Mouse (Mus musculus) ES-E14 (cell line): ENCODE results near the gene Ppm1l. TPM values are rescaled to one million over a fixed set of nuclear protein-coding genes. Genes with fewer than 3 reads are reported as not detected.

ENCODE experiments used
- DNase-seq: peaks from one replicate; pipeline ENCODE4 v3.0.0-alpha.2; 2013; ENCODE audit warnings: low read depth, low spot score
- H3K27ac ChIP-seq: 2 replicates; pipeline ENCODE4 v1.5.1; 2012; ENCODE audit warnings: low read depth, mild to moderate bottlenecking, low read length, moderate library complexity, mixed read lengths; ENCODE audit not compliant: poor library complexity, insufficient read depth, severe bottlenecking
- H3K36me3 ChIP-seq: 2 replicates; pipeline ENCODE4 v1.6.1; 2012; ENCODE audit warnings: mild to moderate bottlenecking, low read length, moderate library complexity, mixed read lengths; ENCODE audit not compliant: control insufficient read depth, poor library complexity, insufficient read depth, severe bottlenecking
- H3K4me1 ChIP-seq, 2 experiments: fragments of 150-350 bp in 1 of 2; sonication (generic) in 1 of 2; 2 replicates each; pipeline ENCODE4 v1.6.1; 2012; ENCODE audit warnings: low read length in 2 of 2, mild to moderate bottlenecking in 1 of 2, mixed read lengths in 1 of 2; ENCODE audit not compliant: control insufficient read depth in 2 of 2, insufficient read depth in 2 of 2, poor library complexity in 1 of 2
- H3K4me3 ChIP-seq, 2 experiments: fragments of 150-350 bp in 1 of 2; sonication (generic) in 1 of 2; 2 replicates each; pipeline ENCODE4 v1.5.1; 2012; ENCODE audit warnings: low read length in 2 of 2, low read depth in 1 of 2, mild to moderate bottlenecking in 1 of 2, mixed read lengths in 1 of 2; ENCODE audit not compliant: insufficient read depth in 1 of 2, poor library complexity in 1 of 2, severe bottlenecking in 1 of 2
- H3K9ac ChIP-seq: 2 replicates; pipeline ENCODE4 v1.6.1; 2012; ENCODE audit warnings: low read depth, mild to moderate bottlenecking, low read length, mixed read lengths; ENCODE audit not compliant: poor library complexity, insufficient read depth, severe bottlenecking
- H3K9me3 ChIP-seq: fragments of 150-350 bp; sonication (generic); 2 replicates; pipeline ENCODE4 v1.6.1; 2012; ENCODE audit warnings: low read depth, mild to moderate bottlenecking, low read length; ENCODE audit not compliant: control insufficient read depth, insufficient read depth
- CHD2 ChIP-seq: IDR thresholded peaks from 2 replicates; pipeline ENCODE4 v1.6.1; 2014; ENCODE audit warnings: mild to moderate bottlenecking, low read depth, low read length, inconsistent platforms
- HCFC1 ChIP-seq: IDR thresholded peaks from 2 replicates; pipeline ENCODE4 v1.6.1; 2012; ENCODE audit warnings: low read length, inconsistent platforms, borderline replicate concordance; ENCODE audit not compliant: insufficient read depth
- MAFK ChIP-seq: IDR thresholded peaks from 2 replicates; pipeline ENCODE4 v1.6.1; 2014; ENCODE audit warnings: mild to moderate bottlenecking, low read depth, low read length, inconsistent platforms; ENCODE audit not compliant: insufficient read depth
- ZC3H11A ChIP-seq: IDR thresholded peaks from 2 replicates; pipeline ENCODE4 v1.6.1; 2012; ENCODE audit warnings: low read depth, mild to moderate bottlenecking, inconsistent platforms, low read length, borderline replicate concordance
- ZNF384 ChIP-seq: IDR thresholded peaks from 2 replicates; pipeline ENCODE4 v1.6.1; 2012; ENCODE audit warnings: low read depth, low read length, inconsistent platforms
- in situ Hi-C, 2 experiments: fragments of 600-800 bp; cut with MboI; formaldehyde crosslinking; loops; one replicate each; pipeline ENCODE4 v1.15.1; 2025; ENCODE audit warnings: low sequenced_read_pairs in 2 of 2, inconsistent platforms in 1 of 2; ENCODE audit not compliant: unreplicated experiment in 2 of 2
- total RNA-seq: library from RNA; depleted of rRNA; stranded (reverse); fragments of 300-350 nt; gene quantifications from 2 replicates; pipeline ENCODE4 v1.2.3, GENCODE M21; 2012

Ppm1l gene
- total RNA-seq, 1 experiment = 5.6 TPM

DNA sequence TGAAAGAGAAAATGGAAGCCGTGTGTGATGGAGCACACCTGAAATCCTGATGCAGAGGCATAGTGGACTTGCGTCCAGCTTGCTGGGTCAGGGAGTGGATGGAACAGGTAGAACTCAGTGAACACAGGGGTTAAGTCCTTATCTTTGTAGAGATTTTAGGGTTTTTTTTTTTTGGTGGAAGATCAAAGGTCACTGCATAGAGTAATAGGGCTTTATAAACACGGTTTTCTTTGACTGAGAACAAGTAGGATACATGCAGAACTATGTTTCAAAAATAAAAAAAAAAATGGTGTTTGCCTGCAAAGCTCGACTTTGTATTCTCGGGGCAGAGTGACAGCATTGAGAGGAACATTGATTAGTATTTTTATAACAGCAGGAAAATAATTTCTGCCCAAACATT, 75.6 kb downstream of the Ppm1l start:
- Histone ChIP-seq H3K36me3 (no peaks in the 10 kb centered on the region), H3K27ac (no peak overlapping the region), H3K4me3 (no peak overlapping the region), H3K9ac (no peak overlapping the region), H3K9me3 (no peaks in the 10 kb centered on the region), H3K4me1 (peaks cover 0 to 3% of the 10 kb centered on the region in 2 experiments; a peak in 1 of 4 replicates)
- no peak for TF ChIP-seq ZC3H11A
- no peak for TF ChIP-seq MAFK
- no peak for TF ChIP-seq ZNF384
- TF ChIP-seq HCFC1 = no peak
- no peak for TF ChIP-seq CHD2
- no peak for DNase-seq
- in situ Hi-C loops = no loop called here

DNA sequence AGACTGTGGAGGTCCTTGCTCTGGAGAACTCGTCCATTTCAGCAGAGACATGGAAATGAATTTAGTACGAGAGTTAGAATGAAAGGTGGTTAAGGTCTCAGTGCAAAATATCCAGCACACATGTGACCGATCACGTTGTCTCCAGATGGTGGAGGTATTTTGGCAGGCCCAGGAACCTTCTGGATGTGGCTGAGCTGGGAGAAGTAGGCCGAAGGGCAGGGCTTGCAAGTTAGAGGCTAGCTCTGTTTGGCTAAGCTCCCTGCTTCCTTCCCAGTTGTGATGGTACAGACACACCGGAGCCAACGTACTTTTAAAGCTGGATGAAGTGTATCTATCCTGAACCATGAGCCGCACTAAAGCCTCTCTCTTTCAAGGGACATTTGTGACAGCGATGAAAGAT, 76.4 kb downstream of the Ppm1l start:
- Histone ChIP-seq H3K9ac (no peak overlapping the region), H3K36me3 (no peaks in the 10 kb centered on the region), H3K9me3 (no peaks in the 10 kb centered on the region), H3K27ac (no peak overlapping the region), H3K4me1 (peaks cover 0 to 3% of the 10 kb centered on the region in 2 experiments; a peak in 1 of 4 replicates), H3K4me3 (no peak overlapping the region)
- TF ChIP-seq CHD2 = no peak
- in situ Hi-C loops = no loop called here
- no peak for DNase-seq

DNA sequence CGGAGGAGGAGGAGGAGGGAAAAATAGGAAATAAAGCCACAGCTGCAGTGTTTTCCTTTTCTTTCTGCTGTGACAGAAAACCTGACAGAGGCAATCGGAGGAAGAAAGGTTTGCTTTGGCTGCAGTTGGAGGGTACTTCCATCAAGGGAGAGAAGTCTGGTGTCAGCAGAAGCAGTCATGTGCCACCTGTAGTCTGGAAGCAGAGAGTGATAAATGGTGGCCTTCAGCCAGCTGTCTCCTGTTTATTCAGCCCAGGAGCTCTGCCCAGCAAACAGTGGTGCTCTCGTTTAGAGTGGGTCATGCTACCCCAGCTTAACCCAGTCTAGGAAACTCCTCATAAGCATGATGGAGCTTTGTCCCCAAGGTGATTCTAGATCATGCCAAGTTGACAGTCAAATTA, 77.3 kb downstream of the Ppm1l start:
- Histone ChIP-seq H3K36me3 (no peaks in the 10 kb centered on the region), H3K9me3 (no peaks in the 10 kb centered on the region), H3K4me3 (no peak overlapping the region), H3K9ac (no peak overlapping the region), H3K27ac (no peak overlapping the region), H3K4me1 (peaks cover 0 to 3% of the 10 kb centered on the region in 2 experiments; a peak in 1 of 4 replicates)
- no peak for DNase-seq
- in situ Hi-C loops = no loop called here
- no peak for TF ChIP-seq ZNF384

DNA sequence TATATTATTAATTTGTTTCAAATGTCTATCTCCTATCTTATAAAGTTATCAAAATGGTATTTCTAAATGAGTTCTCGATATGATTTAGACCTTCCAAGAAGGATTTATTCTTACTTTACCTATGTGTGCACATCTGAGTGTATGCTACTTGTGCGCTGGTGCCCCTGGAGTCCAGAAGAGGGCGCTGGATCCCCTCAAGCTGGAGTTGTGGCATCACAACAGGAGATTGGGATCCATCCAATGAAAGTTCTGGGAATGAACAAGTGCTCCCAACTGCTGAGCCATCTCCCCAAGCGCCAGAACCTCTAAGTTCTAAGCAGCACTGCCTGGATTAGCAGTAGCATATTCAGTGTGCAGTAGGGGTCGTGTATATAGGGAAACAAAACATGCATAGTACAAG, 78.4 kb downstream of the Ppm1l start:
- no peak for TF ChIP-seq HCFC1
- no peak for TF ChIP-seq CHD2
- no peak for TF ChIP-seq MAFK
- no peak for TF ChIP-seq ZC3H11A
- no peak for TF ChIP-seq ZNF384
- Histone ChIP-seq H3K36me3 (no peaks in the 10 kb centered on the region), H3K9ac (no peak overlapping the region), H3K9me3 (no peaks in the 10 kb centered on the region), H3K27ac (no peak overlapping the region), H3K4me3 (no peak overlapping the region), H3K4me1 (peaks cover 0 to 3% of the 10 kb centered on the region in 2 experiments; a peak in 1 of 4 replicates)
- in situ Hi-C loops = no loop called here
- no peak for DNase-seq

DNA sequence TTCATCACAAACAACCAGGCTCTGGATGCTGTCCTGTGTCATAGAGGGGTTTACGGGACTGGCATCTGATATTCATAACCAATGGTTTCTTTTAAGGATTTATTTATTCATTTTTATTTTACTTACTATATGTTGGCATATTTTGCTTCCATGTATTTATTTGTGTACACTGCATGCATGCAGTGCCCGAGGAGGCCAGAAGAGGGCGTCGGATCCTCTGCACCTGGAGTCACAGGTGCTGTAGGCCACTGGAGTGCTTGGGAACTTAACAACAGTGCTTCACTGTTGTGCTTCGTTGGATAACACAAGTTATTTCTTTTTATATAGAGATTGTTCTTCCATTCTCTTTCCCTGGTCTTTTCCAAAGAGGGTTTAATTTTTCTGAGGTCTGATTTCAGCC, 81.1 kb downstream of the Ppm1l start:
- in situ Hi-C loops = no loop called here
- no peaks in the 10 kb centered on the region for H3K9me3 ChIP-seq
- H3K4me1 ChIP-seq = no peaks in the 10 kb centered on the region

More for the DNA sequence above, 81.1 kb downstream of the Ppm1l start:
- no peak for TF ChIP-seq CHD2
- TF ChIP-seq ZNF384 = no peak
- peak; percentile 23; the same call in 1 of the 2 replicates for TF ChIP-seq ZC3H11A
- TF ChIP-seq MAFK = no peak
- TF ChIP-seq HCFC1 = no peak
- H3K27ac ChIP-seq = no peak overlapping the region
- H3K4me3 ChIP-seq = no peak overlapping the region
- DNase-seq = peak; percentile 46
- H3K9ac ChIP-seq = no peak overlapping the region
- H3K36me3 ChIP-seq = no peaks in the 10 kb centered on the region
